Mouse (Mus musculus) kidney, adult 2 months (tissue): Measurements from ENCODE around the gene Acap2.

Experiments
- CTCF ChIP-seq: fragments of 200-500 bp; conservative IDR thresholded peaks from 2 replicates; pipeline ENCODE4 v1.5.1; 2011; ENCODE audit warnings: low read depth, mild to moderate bottlenecking, control low read depth, low read length, moderate library complexity, mixed read lengths; ENCODE audit not compliant: insufficient read depth, insufficient read length
- POLR2A ChIP-seq: fragments of 200-500 bp; IDR thresholded peaks from one replicate; pipeline ENCODE4 v1.6.1; 2011; ENCODE audit warnings: low read depth, low read length, control low read depth

DNA sequence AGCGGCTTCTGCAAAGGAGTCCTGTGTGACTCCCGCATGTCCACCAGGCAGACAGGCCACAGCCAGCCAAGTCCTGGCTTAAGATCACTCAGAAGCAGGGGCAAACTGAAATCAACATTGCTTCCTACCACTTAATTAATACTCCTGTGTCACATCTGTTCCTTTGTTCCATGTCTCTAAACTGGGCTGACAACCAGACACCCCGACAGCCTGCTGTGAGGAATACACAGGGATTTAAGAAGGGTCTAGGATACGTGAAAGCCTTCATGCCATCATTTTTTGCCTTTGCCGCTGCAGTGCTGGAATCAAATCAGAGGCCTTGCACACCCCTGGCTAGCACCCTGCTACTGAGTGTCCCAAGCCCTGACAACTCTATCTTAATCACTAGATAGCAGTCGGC lies 12.8 kb downstream of the Acap2 start:
- no peak for TF ChIP-seq CTCF
- no peak for TF ChIP-seq POLR2A
